Mouse (Mus musculus): ENCODE measurements around the gene Net1. TPM values are rescaled to one million over a fixed set of nuclear protein-coding genes. Genes with fewer than 3 reads are reported as not detected.

Gene Net1
- polyA plus RNA-seq, 1 experiment = 71.6 TPM

- H3K27ac ChIP-seq (ENCODE audit: insufficient read depth, low read length) = no peak overlapping the region
- H3K4me3 ChIP-seq (ENCODE audit: low read depth, low read length) = no peak overlapping the region
- TF ChIP-seq CTCF (IDR thresholded peaks at IDR 0.05; ENCODE audit: low read depth, low read length) (no peak), EP300 (IDR thresholded peaks at IDR 0.05; ENCODE audit: insufficient read depth, low read depth, low read length) (no peak), POLR2A (IDR thresholded peaks at IDR 0.05; ENCODE audit: insufficient read depth, low read length) (no peak)
- H3K9ac ChIP-seq (ENCODE audit: low read depth, poor library complexity, severe bottlenecking) = no peak overlapping the region
- no peaks in the 10 kb centered on the region for H3K27me3 ChIP-seq (ENCODE audit: control insufficient read depth, insufficient read depth, low read length, poor library complexity, severe bottlenecking)
- H3K4me1 ChIP-seq (ENCODE audit: control insufficient read depth, insufficient read depth, low read length) = no peaks in the 10 kb centered on the region
- H3K9me3 ChIP-seq (replicated peaks; ENCODE audit: control insufficient read depth, insufficient read depth, low read length, poor library complexity, severe bottlenecking) = no peaks in the 10 kb centered on the region
- H3K36me3 ChIP-seq (ENCODE audit: control insufficient read depth, insufficient read depth, low read length, poor library complexity, severe bottlenecking) = no peaks in the 10 kb centered on the region
These were observed 48.1 kb downstream of the Net1 start for GRCm38 (mm10) chr13:3869901-3870300.

- H3K9me3 ChIP-seq (replicated peaks; ENCODE audit: control insufficient read depth, insufficient read depth, low read length, poor library complexity, severe bottlenecking) = no peaks in the 10 kb centered on the region
- H3K27me3 ChIP-seq (ENCODE audit: control insufficient read depth, insufficient read depth, low read length, poor library complexity, severe bottlenecking) = no peaks in the 10 kb centered on the region
- no peak overlapping the region for H3K27ac ChIP-seq (ENCODE audit: insufficient read depth, low read length)
- no peak for TF ChIP-seq CTCF (IDR thresholded peaks at IDR 0.05; ENCODE audit: low read depth, low read length)
- no peak for TF ChIP-seq POLR2A (IDR thresholded peaks at IDR 0.05; ENCODE audit: insufficient read depth, low read length)
- TF ChIP-seq EP300 (IDR thresholded peaks at IDR 0.05; ENCODE audit: insufficient read depth, low read depth, low read length) = no peak
- H3K4me3 ChIP-seq (ENCODE audit: low read depth, low read length) = no peak overlapping the region
- H3K9ac ChIP-seq (ENCODE audit: low read depth, poor library complexity, severe bottlenecking) = no peak overlapping the region
- no peaks in the 10 kb centered on the region for H3K4me1 ChIP-seq (ENCODE audit: control insufficient read depth, insufficient read depth, low read length)
- no peaks in the 10 kb centered on the region for H3K36me3 ChIP-seq (ENCODE audit: control insufficient read depth, insufficient read depth, low read length, poor library complexity, severe bottlenecking)
These were observed 50.9 kb downstream of the Net1 start for GRCm38 (mm10) chr13:3867158-3867557.

DNA sequence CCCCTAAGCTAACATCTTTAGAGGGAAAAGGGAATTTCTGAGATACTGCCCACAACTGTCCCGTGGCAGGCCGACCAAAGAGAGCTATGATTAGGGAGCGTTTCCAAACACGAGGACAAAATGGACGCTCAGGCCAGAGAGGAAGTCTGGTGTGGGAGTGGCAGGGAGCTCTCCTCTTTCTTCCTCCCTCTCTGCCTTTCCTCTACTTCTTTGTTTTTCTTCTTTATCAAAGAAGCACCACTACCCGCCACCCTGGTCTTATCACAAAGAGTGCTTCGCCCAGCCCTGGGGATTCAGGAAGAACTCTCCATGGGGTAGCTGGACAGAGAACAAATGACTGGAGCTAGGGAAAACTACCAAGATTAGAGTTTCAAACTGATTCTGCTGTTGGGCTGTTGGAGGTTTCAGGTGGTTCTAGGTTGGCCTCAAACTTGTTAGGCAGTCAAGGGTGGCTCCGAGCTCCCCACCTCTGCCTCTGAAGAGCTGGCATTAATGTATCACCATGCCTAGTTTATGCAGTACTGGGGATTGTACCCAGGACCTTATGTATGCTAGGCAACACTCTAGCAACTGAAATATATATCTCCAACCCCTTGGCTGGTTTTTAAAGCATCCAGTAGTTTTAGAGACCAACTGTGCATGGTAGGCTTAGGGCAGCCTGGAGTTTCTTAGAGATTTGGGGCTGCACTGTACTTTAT is 51.5 kb downstream of the Net1 start:
- H3K9me3 ChIP-seq (replicated peaks; ENCODE audit: control insufficient read depth, insufficient read depth, low read length, poor library complexity, severe bottlenecking) = no peaks in the 10 kb centered on the region
- TF ChIP-seq EP300 (IDR thresholded peaks at IDR 0.05; ENCODE audit: insufficient read depth, low read depth, low read length) (no peak), POLR2A (IDR thresholded peaks at IDR 0.05; ENCODE audit: insufficient read depth, low read length) (no peak), CTCF (IDR thresholded peaks at IDR 0.05; ENCODE audit: low read depth, low read length) (no peak)
- H3K36me3 ChIP-seq (ENCODE audit: control insufficient read depth, insufficient read depth, low read length, poor library complexity, severe bottlenecking) = no peaks in the 10 kb centered on the region
- H3K4me3 ChIP-seq (ENCODE audit: low read depth, low read length) = no peak overlapping the region
- no peak overlapping the region for H3K27ac ChIP-seq (ENCODE audit: insufficient read depth, low read length)
- H3K4me1 ChIP-seq (ENCODE audit: control insufficient read depth, insufficient read depth, low read length) = no peaks in the 10 kb centered on the region
- no peak overlapping the region for H3K9ac ChIP-seq (ENCODE audit: low read depth, poor library complexity, severe bottlenecking)
- H3K27me3 ChIP-seq (ENCODE audit: control insufficient read depth, insufficient read depth, low read length, poor library complexity, severe bottlenecking) = no peaks in the 10 kb centered on the region

- Histone ChIP-seq H3K4me1 (ENCODE audit: control insufficient read depth, insufficient read depth, low read length) (no peaks in the 10 kb centered on the region), H3K9ac (ENCODE audit: low read depth, poor library complexity, severe bottlenecking) (no peak overlapping the region), H3K27me3 (ENCODE audit: control insufficient read depth, insufficient read depth, low read length, poor library complexity, severe bottlenecking) (no peaks in the 10 kb centered on the region), H3K27ac (ENCODE audit: insufficient read depth, low read length) (no peak overlapping the region), H3K4me3 (ENCODE audit: low read depth, low read length) (no peak overlapping the region), H3K36me3 (ENCODE audit: control insufficient read depth, insufficient read depth, low read length, poor library complexity, severe bottlenecking) (no peaks in the 10 kb centered on the region), H3K9me3 (replicated peaks; ENCODE audit: control insufficient read depth, insufficient read depth, low read length, poor library complexity, severe bottlenecking) (no peaks in the 10 kb centered on the region)
- no peak for TF ChIP-seq POLR2A (IDR thresholded peaks at IDR 0.05; ENCODE audit: insufficient read depth, low read length)
- TF ChIP-seq EP300 (IDR thresholded peaks at IDR 0.05; ENCODE audit: insufficient read depth, low read depth, low read length) = no peak
- no peak for TF ChIP-seq CTCF (IDR thresholded peaks at IDR 0.05; ENCODE audit: low read depth, low read length)
These were observed 52.2 kb downstream of the Net1 start for GRCm38 (mm10) chr13:3865648-3866354.

GRCm38 (mm10) chr13:3862922-3863580 is 55.0 kb downstream of the Net1 start:
- TF ChIP-seq CTCF (IDR thresholded peaks at IDR 0.05; ENCODE audit: low read depth, low read length) = no peak
- no peak for TF ChIP-seq POLR2A (IDR thresholded peaks at IDR 0.05; ENCODE audit: insufficient read depth, low read length)
- Histone ChIP-seq H3K9ac (ENCODE audit: low read depth, poor library complexity, severe bottlenecking) (no peak overlapping the region), H3K27me3 (ENCODE audit: control insufficient read depth, insufficient read depth, low read length, poor library complexity, severe bottlenecking) (no peaks in the 10 kb centered on the region), H3K9me3 (replicated peaks; ENCODE audit: control insufficient read depth, insufficient read depth, low read length, poor library complexity, severe bottlenecking) (no peaks in the 10 kb centered on the region), H3K4me1 (ENCODE audit: control insufficient read depth, insufficient read depth, low read length) (no peaks in the 10 kb centered on the region), H3K4me3 (ENCODE audit: low read depth, low read length) (no peak overlapping the region), H3K27ac (ENCODE audit: insufficient read depth, low read length) (no peak overlapping the region), H3K36me3 (ENCODE audit: control insufficient read depth, insufficient read depth, low read length, poor library complexity, severe bottlenecking) (no peaks in the 10 kb centered on the region)

GRCm38 (mm10) chr13:3862325-3862724 is 55.7 kb downstream of the Net1 start:
- Histone ChIP-seq H3K36me3 (ENCODE audit: control insufficient read depth, insufficient read depth, low read length, poor library complexity, severe bottlenecking) (no peaks in the 10 kb centered on the region), H3K9ac (ENCODE audit: low read depth, poor library complexity, severe bottlenecking) (no peak overlapping the region), H3K4me1 (ENCODE audit: control insufficient read depth, insufficient read depth, low read length) (no peaks in the 10 kb centered on the region), H3K4me3 (ENCODE audit: low read depth, low read length) (no peak overlapping the region), H3K27ac (ENCODE audit: insufficient read depth, low read length) (no peak overlapping the region), H3K27me3 (ENCODE audit: control insufficient read depth, insufficient read depth, low read length, poor library complexity, severe bottlenecking) (no peaks in the 10 kb centered on the region), H3K9me3 (replicated peaks; ENCODE audit: control insufficient read depth, insufficient read depth, low read length, poor library complexity, severe bottlenecking) (no peaks in the 10 kb centered on the region)
- no peak for TF ChIP-seq CTCF (IDR thresholded peaks at IDR 0.05; ENCODE audit: low read depth, low read length)
- TF ChIP-seq EP300 (IDR thresholded peaks at IDR 0.05; ENCODE audit: insufficient read depth, low read depth, low read length) = no peak
- TF ChIP-seq POLR2A (IDR thresholded peaks at IDR 0.05; ENCODE audit: insufficient read depth, low read length) = no peak

Measured in ES-Bruce4 (cell line).